Comparison of ENCODE assay signal across 8 mouse cellular contexts in the genomic region with DNA sequence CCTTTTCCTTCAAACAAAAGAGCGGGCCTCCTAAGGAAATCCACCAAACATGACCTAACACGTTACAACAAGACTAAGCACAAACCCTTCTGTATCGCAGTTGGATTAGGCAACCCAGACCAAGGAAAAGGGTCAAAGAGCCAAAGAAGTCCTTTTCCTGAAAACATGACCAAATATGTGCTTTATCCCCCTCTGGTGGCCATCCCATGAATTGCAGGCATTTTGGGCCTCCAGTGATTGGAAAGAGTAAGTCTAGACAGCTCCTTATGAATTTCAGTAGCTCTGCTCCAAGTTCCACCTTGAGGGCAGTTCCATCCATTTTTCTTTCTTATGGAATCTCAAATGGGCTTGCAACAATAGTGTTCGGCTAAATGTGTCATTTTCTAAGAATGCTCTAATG.
DNase-seq lines count a peak whose midpoint lies in the region; ATAC-seq lines count a peak whose summit lies in the region.

No protein-coding gene starts in this region.

- H3K4me2 ChIP-seq in hindbrain, embryonic 12.5 days (replicated peaks) = no peak overlapping the region
- H3K4me2 ChIP-seq in forebrain, embryonic 11.5 days (ENCODE audit: low read depth, low read length, severe bottlenecking) = no peak overlapping the region
- H3K4me2 ChIP-seq in midbrain, embryonic 11.5 days = no peak overlapping the region

- no peaks in the 10 kb centered on the region for H3K4me1 ChIP-seq in hindbrain, embryonic 10.5 days (replicated peaks)
- no peaks in the 10 kb centered on the region for H3K4me1 ChIP-seq in hindbrain, embryonic 12.5 days
- H3K4me1 ChIP-seq in forebrain, embryonic 11.5 days (replicated peaks; ENCODE audit: control insufficient read depth, insufficient read depth, low read length) = no peaks in the 10 kb centered on the region
- no peaks in the 10 kb centered on the region for H3K4me1 ChIP-seq in midbrain, embryonic 11.5 days (ENCODE audit: control insufficient read depth, insufficient read depth, low read length)

- peak; percentile 82 for DNase-seq in hindbrain, embryonic 10.5 days (ENCODE audit: low spot score)
- peak; percentile 15 for DNase-seq in c-Kit-negative CD71-positive TER-119-positive erythroid progenitor cells, embryonic 14.5 days (ENCODE audit: low read depth, low spot score)
- peak; percentile 88 for DNase-seq in forebrain, embryonic 11.5 days (ENCODE audit: low spot score)
- peak; percentile 78 for DNase-seq in heart, postnatal 4 days
- peak; percentile 45 to 76 for DNase-seq in left cerebral cortex, adult 8-10 months (ENCODE audit: low spot score in 2 of 2)
- peak; percentile 99 for DNase-seq in midbrain, embryonic 11.5 days (ENCODE audit: low spot score, missing footprints)
- peak; percentile 83 for DNase-seq in testis, postnatal 10 days (ENCODE audit: low spot score)

- no peak overlapping the region for H3K27ac ChIP-seq in hindbrain, embryonic 10.5 days
- H3K27ac ChIP-seq in hindbrain, embryonic 12.5 days = no peak overlapping the region
- no peak overlapping the region for H3K27ac ChIP-seq in forebrain, embryonic 11.5 days (ENCODE audit: low read depth, low read length)
- H3K27ac ChIP-seq in midbrain, embryonic 11.5 days (ENCODE audit: low read depth, low read length) = no peak overlapping the region

- no peaks in the 10 kb centered on the region for H3K9me3 ChIP-seq in hindbrain, embryonic 10.5 days
- H3K9me3 ChIP-seq in hindbrain, embryonic 12.5 days (replicated peaks) = no peaks in the 10 kb centered on the region
- H3K9me3 ChIP-seq in forebrain, embryonic 11.5 days (ENCODE audit: control insufficient read depth, low read length) = no peaks in the 10 kb centered on the region
- no peaks in the 10 kb centered on the region for H3K9me3 ChIP-seq in midbrain, embryonic 11.5 days (ENCODE audit: control insufficient read depth, low read length)

- no peak overlapping the region for H3K9ac ChIP-seq in hindbrain, embryonic 12.5 days
- H3K9ac ChIP-seq in forebrain, embryonic 11.5 days (ENCODE audit: low read length) = no peak overlapping the region
- no peak overlapping the region for H3K9ac ChIP-seq in midbrain, embryonic 11.5 days (ENCODE audit: low read length)

- no peak overlapping the region for H3K4me3 ChIP-seq in hindbrain, embryonic 10.5 days
- no peak overlapping the region for H3K4me3 ChIP-seq in hindbrain, embryonic 12.5 days
- no peak overlapping the region for H3K4me3 ChIP-seq in forebrain, embryonic 11.5 days (ENCODE audit: low read depth, low read length)
- no peak overlapping the region for H3K4me3 ChIP-seq in midbrain, embryonic 11.5 days (ENCODE audit: low read depth, low read length)

- no peak for ATAC-seq in hindbrain, embryonic 12.5 days (ENCODE audit: low FRiP score)
- ATAC-seq in forebrain, embryonic 11.5 days (replicated peaks; ENCODE audit: low FRiP score) = no peak; the same call in 1 of the 2 replicates
- peak; percentile 61 for ATAC-seq in midbrain, embryonic 11.5 days (ENCODE audit: low FRiP score)

- H3K27me3 ChIP-seq in hindbrain, embryonic 10.5 days (ENCODE audit: insufficient read depth, poor library complexity, severe bottlenecking) = no peaks in the 10 kb centered on the region
- no peaks in the 10 kb centered on the region for H3K27me3 ChIP-seq in hindbrain, embryonic 12.5 days
- H3K27me3 ChIP-seq in forebrain, embryonic 11.5 days (ENCODE audit: control insufficient read depth, insufficient read depth, low read length) = no peaks in the 10 kb centered on the region
- H3K27me3 ChIP-seq in midbrain, embryonic 11.5 days (ENCODE audit: control insufficient read depth, insufficient read depth, low read length) = no peaks in the 10 kb centered on the region

- 48% methylated on average over 4 of the region's 4 CpGs for WGBS in hindbrain, embryonic 10.5 days
- WGBS in hindbrain, embryonic 12.5 days = 48% methylated on average over 4 of the region's 4 CpGs
- 43% methylated on average over 4 of the region's 4 CpGs for WGBS in forebrain, embryonic 11.5 days
- WGBS in midbrain, embryonic 11.5 days = 51% methylated on average over 4 of the region's 4 CpGs

- H3K36me3 ChIP-seq in hindbrain, embryonic 10.5 days = no peaks in the 10 kb centered on the region
- no peaks in the 10 kb centered on the region for H3K36me3 ChIP-seq in hindbrain, embryonic 12.5 days
- no peaks in the 10 kb centered on the region for H3K36me3 ChIP-seq in forebrain, embryonic 11.5 days (ENCODE audit: control insufficient read depth, insufficient read depth, low read length)
- H3K36me3 ChIP-seq in midbrain, embryonic 11.5 days (ENCODE audit: control insufficient read depth, insufficient read depth, low read length) = no peaks in the 10 kb centered on the region

Comparison
In these comparisons a context has a peak if more than half of its experiments do, and no peak if none do; other contexts are left out.
1. DNase-seq: peak in every context shown above with its lines; median percentile 99 in midbrain, embryonic 11.5 days; 88 in forebrain, embryonic 11.5 days; 83 in testis, postnatal 10 days; 82 in hindbrain, embryonic 10.5 days; 78 in heart, postnatal 4 days; 60 in left cerebral cortex, adult 8-10 months; 15 in c-Kit-negative CD71-positive TER-119-positive erythroid progenitor cells, embryonic 14.5 days.